Mouse (Mus musculus) cerebellum, postnatal 14 days (tissue): ENCODE data around the gene 9030612E09Rik.

Experiments used
- DNase-seq, 2 experiments: peaks; one replicate each; pipeline ENCODE4 v3.0.0; 2021; ENCODE audit warnings: mixed read lengths in 2 of 2

9030612E09Rik gene

GRCm38 (mm10) chr10:43174326-43175155 is at the start of gene 9030612E09Rik, which contains the start of gene Sobp:
TSS of gene 9030612E09Rik (plus strand) at chr10:43174704.
TSS of gene Sobp (minus strand) at chr10:43174530.
- DNase-seq = peak; percentile 82 to 90

- DNase-seq = no peak
Observed at GRCm38 (mm10) chr10:43128750-43129149, 45.8 kb upstream of the 9030612E09Rik start.

- no peak for DNase-seq
Observed at GRCm38 (mm10) chr10:43134027-43134426, 40.5 kb upstream of the 9030612E09Rik start.

- DNase-seq = no peak
Observed at GRCm38 (mm10) chr10:43143173-43143572, 31.3 kb upstream of the 9030612E09Rik start.

- DNase-seq = no peak
Observed at GRCm38 (mm10) chr10:43148456-43148855, 26.0 kb upstream of the 9030612E09Rik start.

GRCm38 (mm10) chr10:43152643-43153042 is 21.9 kb upstream of the 9030612E09Rik start:
- DNase-seq = no peak

GRCm38 (mm10) chr10:43155046-43155560 is 19.4 kb upstream of the 9030612E09Rik start:
- peak; percentile 62 to 72 for DNase-seq

GRCm38 (mm10) chr10:43158917-43159316 is 15.6 kb upstream of the 9030612E09Rik start:
- DNase-seq = no peak

GRCm38 (mm10) chr10:43159333-43159732 is 15.2 kb upstream of the 9030612E09Rik start:
- no peak for DNase-seq

- DNase-seq = no peak
Observed at GRCm38 (mm10) chr10:43162318-43162717, 12.2 kb upstream of the 9030612E09Rik start.

- no peak for DNase-seq
Observed at GRCm38 (mm10) chr10:43164406-43164805, 10.1 kb upstream of the 9030612E09Rik start.

GRCm38 (mm10) chr10:43166146-43166545 is 8.4 kb upstream of the 9030612E09Rik start:
- no peak for DNase-seq

- DNase-seq = no peak
Observed at GRCm38 (mm10) chr10:43166817-43167216, 7.7 kb upstream of the 9030612E09Rik start.

- no peak for DNase-seq
Observed at GRCm38 (mm10) chr10:43168847-43169246, 5.7 kb upstream of the 9030612E09Rik start.

GRCm38 (mm10) chr10:43171106-43171505 is 3.4 kb upstream of the 9030612E09Rik start:
- DNase-seq = peak; percentile 38 to 49

GRCm38 (mm10) chr10:43172066-43172465 is 2.4 kb upstream of the 9030612E09Rik start:
- DNase-seq = no peak

- no peak for DNase-seq
Observed at GRCm38 (mm10) chr10:43172554-43172953, 1.9 kb upstream of the 9030612E09Rik start.

GRCm38 (mm10) chr10:43173141-43173827 is 1.2 kb upstream of the 9030612E09Rik start:
- DNase-seq = peak; percentile 72 to 73

- peak in 1 of 2 experiments; percentile 71 for DNase-seq
Observed at GRCm38 (mm10) chr10:43173828-43174325, 627 bp upstream of the 9030612E09Rik start.

GRCm38 (mm10) chr10:43175156-43175601 is 675 bp downstream of the 9030612E09Rik start:
- DNase-seq = peak; percentile 63 to 71

- DNase-seq = peak; percentile 67 to 71
Observed at GRCm38 (mm10) chr10:43180313-43180912, 5.9 kb downstream of the 9030612E09Rik start.

- no peak for DNase-seq
Observed at GRCm38 (mm10) chr10:43200206-43200605, 25.7 kb downstream of the 9030612E09Rik start.

- no peak for DNase-seq
Observed at GRCm38 (mm10) chr10:43203865-43204264, 29.4 kb downstream of the 9030612E09Rik start.
